Mouse (Mus musculus): ENCODE measurements at regions not wholly inside any gene's neighbourhood (a gene's known extent, or its start where the extent isn't known, plus 50 kb on each side); places are given as distances from the start of the nearest gene placed in this dataset.

GRCm38 (mm10) chr12:107394467-107394866, 94.0 kb upstream of the 3110018I06Rik start:
- no peak for TF ChIP-seq CTCF (IDR thresholded peaks at IDR 0.05; ENCODE audit: low read depth)
- no peak for TF ChIP-seq EP300 (IDR thresholded peaks at IDR 0.05; ENCODE audit: low read depth)

Measured in liver, postnatal 0 days (tissue).